Mouse (Mus musculus): ENCODE data around the gene Josd1. TPM values are rescaled to one million over a fixed set of nuclear protein-coding genes. Genes with fewer than 3 reads are reported as not detected.

Gene Josd1
- polyA plus RNA-seq (2015; fragmentation: Nextera tagmentation; extraction: Ambion mirVana) = 26.1 and 28.3 TPM in 2 replicates

GRCm38 (mm10) chr15:79687646-79688267, at the start of gene Josd1:
Gene Josd1, minus strand, starts transcription at chr15:79687919.
- under 1% methylated on average over 72 of the region's 72 CpGs for WGBS
- peak within 1 kb of the TSS; percentile 91 for H3K4me3 ChIP-seq
- H3K4me1 ChIP-seq = peaks cover 65% of the 10 kb centered on the region
- no peaks in the 10 kb centered on the region for H3K36me3 ChIP-seq
- H3K27me3 ChIP-seq = no peaks in the 10 kb centered on the region
- peak; percentile 70 for ATAC-seq (ENCODE audit: insufficient number of reproducible peaks, insufficient read depth, low FRiP score, low TSS enrichment, low read depth)
- peak within 1 kb of the TSS; percentile 98 for H3K27ac ChIP-seq
- no peaks in the 10 kb centered on the region for H3K9me3 ChIP-seq
- peak within 1 kb of the TSS; percentile 91 for H3K4me2 ChIP-seq
- H3K9ac ChIP-seq = peak within 1 kb of the TSS; percentile 94

GRCm38 (mm10) chr15:79734311-79734710, 46.6 kb upstream of the Josd1 start:
- no peak overlapping the region for H3K27ac ChIP-seq
- no peaks in the 10 kb centered on the region for H3K27me3 ChIP-seq
- H3K4me1 ChIP-seq = peaks cover 12% of the 10 kb centered on the region
- peaks cover 91% of the 10 kb centered on the region for H3K36me3 ChIP-seq
- no peak for ATAC-seq (ENCODE audit: insufficient number of reproducible peaks, insufficient read depth, low FRiP score, low TSS enrichment, low read depth)
- no peak overlapping the region for H3K4me2 ChIP-seq
- H3K9ac ChIP-seq = no peak overlapping the region
- H3K4me3 ChIP-seq = no peak overlapping the region
- WGBS = 87% methylated on average over 8 of the region's 8 CpGs
- H3K9me3 ChIP-seq = no peaks in the 10 kb centered on the region

- Histone ChIP-seq H3K27ac (no peak overlapping the region), H3K4me1 (peaks cover 6% of the 10 kb centered on the region), H3K4me2 (no peak overlapping the region), H3K36me3 (peaks cover 91% of the 10 kb centered on the region), H3K9ac (no peak overlapping the region), H3K9me3 (no peaks in the 10 kb centered on the region), H3K27me3 (no peaks in the 10 kb centered on the region), H3K4me3 (no peak overlapping the region)
- ATAC-seq (ENCODE audit: insufficient number of reproducible peaks, insufficient read depth, low FRiP score, low TSS enrichment, low read depth) = no peak
- 71% methylated on average over 4 of the region's 4 CpGs for WGBS
Observed at GRCm38 (mm10) chr15:79733640-79734039, 45.9 kb upstream of the Josd1 start.

- H3K9ac ChIP-seq = no peak overlapping the region
- no peak overlapping the region for H3K27ac ChIP-seq
- H3K4me3 ChIP-seq = no peak overlapping the region
- no peak overlapping the region for H3K4me2 ChIP-seq
- H3K4me1 ChIP-seq = peaks cover 6% of the 10 kb centered on the region
- WGBS = 94% methylated on average over 8 of the region's 8 CpGs
- no peak for ATAC-seq (ENCODE audit: insufficient number of reproducible peaks, insufficient read depth, low FRiP score, low TSS enrichment, low read depth)
- no peaks in the 10 kb centered on the region for H3K9me3 ChIP-seq
- no peaks in the 10 kb centered on the region for H3K27me3 ChIP-seq
- H3K36me3 ChIP-seq = peaks cover 91% of the 10 kb centered on the region
Observed at GRCm38 (mm10) chr15:79733192-79733591, 45.5 kb upstream of the Josd1 start.

GRCm38 (mm10) chr15:79731554-79731953, 43.8 kb upstream of the Josd1 start:
- H3K4me1 ChIP-seq = peaks cover 6% of the 10 kb centered on the region
- no peaks in the 10 kb centered on the region for H3K27me3 ChIP-seq
- no peak overlapping the region for H3K4me2 ChIP-seq
- peaks cover 91% of the 10 kb centered on the region for H3K36me3 ChIP-seq
- no peak for ATAC-seq (ENCODE audit: insufficient number of reproducible peaks, insufficient read depth, low FRiP score, low TSS enrichment, low read depth)
- no peak overlapping the region for H3K27ac ChIP-seq
- H3K4me3 ChIP-seq = no peak overlapping the region
- no peaks in the 10 kb centered on the region for H3K9me3 ChIP-seq
- WGBS = 84% methylated on average over 7 of the region's 7 CpGs
- no peak overlapping the region; the same call in 1 of the 2 replicates for H3K9ac ChIP-seq

GRCm38 (mm10) chr15:79728731-79729388, 41.1 kb upstream of the Josd1 start:
- Histone ChIP-seq H3K9ac (no peak overlapping the region), H3K4me3 (no peak overlapping the region), H3K4me1 (peaks cover 3% of the 10 kb centered on the region; the same call in 1 of the 2 replicates), H3K36me3 (peaks cover 94% of the 10 kb centered on the region), H3K9me3 (no peaks in the 10 kb centered on the region), H3K27me3 (no peaks in the 10 kb centered on the region), H3K4me2 (no peak overlapping the region), H3K27ac (no peak overlapping the region)
- 86% methylated on average over 10 of the region's 10 CpGs for WGBS
- no peak for ATAC-seq (ENCODE audit: insufficient number of reproducible peaks, insufficient read depth, low FRiP score, low TSS enrichment, low read depth)

GRCm38 (mm10) chr15:79728311-79728710, 40.6 kb upstream of the Josd1 start:
- Histone ChIP-seq H3K27ac (no peak overlapping the region), H3K9ac (0 out of 2 replicates have a peak overlapping the region, but pooled peaks have one; percentile 16), H3K4me2 (no peak overlapping the region), H3K36me3 (peaks cover 91% of the 10 kb centered on the region), H3K4me1 (peaks cover 3% of the 10 kb centered on the region; the same call in 1 of the 2 replicates), H3K9me3 (no peaks in the 10 kb centered on the region), H3K4me3 (no peak overlapping the region), H3K27me3 (no peaks in the 10 kb centered on the region)
- WGBS = 65% methylated on average over 5 of the region's 5 CpGs
- no peak for ATAC-seq (ENCODE audit: insufficient number of reproducible peaks, insufficient read depth, low FRiP score, low TSS enrichment, low read depth)

- Histone ChIP-seq H3K9me3 (no peaks in the 10 kb centered on the region), H3K4me3 (no peak overlapping the region), H3K4me2 (no peak overlapping the region), H3K4me1 (peaks cover 3% of the 10 kb centered on the region; the same call in 1 of the 2 replicates), H3K9ac (0 out of 2 replicates have a peak overlapping the region, but pooled peaks have one; percentile 16), H3K27ac (no peak overlapping the region), H3K36me3 (peaks cover 89% of the 10 kb centered on the region), H3K27me3 (no peaks in the 10 kb centered on the region)
- 86% methylated on average over 6 of the region's 6 CpGs for WGBS
- ATAC-seq (ENCODE audit: insufficient number of reproducible peaks, insufficient read depth, low FRiP score, low TSS enrichment, low read depth) = no peak
Observed at GRCm38 (mm10) chr15:79727840-79728239, 40.1 kb upstream of the Josd1 start.

- Histone ChIP-seq H3K27ac (peak overlapping the region; percentile 23; the same call in 1 of the 2 replicates), H3K4me3 (no peak overlapping the region), H3K36me3 (peaks cover 84% of the 10 kb centered on the region), H3K27me3 (no peaks in the 10 kb centered on the region), H3K4me2 (no peak overlapping the region), H3K9me3 (no peaks in the 10 kb centered on the region), H3K4me1 (peaks cover 13% of the 10 kb centered on the region), H3K9ac (0 out of 2 replicates have a peak overlapping the region, but pooled peaks have one; percentile 2)
- ATAC-seq (ENCODE audit: insufficient number of reproducible peaks, insufficient read depth, low FRiP score, low TSS enrichment, low read depth) = no peak
- WGBS = 92% methylated on average over 11 of the region's 11 CpGs
Observed at GRCm38 (mm10) chr15:79725190-79725789, 37.6 kb upstream of the Josd1 start.

GRCm38 (mm10) chr15:79723439-79723838, 35.7 kb upstream of the Josd1 start:
- no peaks in the 10 kb centered on the region for H3K27me3 ChIP-seq
- 26% methylated on average over 1 of the region's 1 CpGs for WGBS
- peaks cover 13% of the 10 kb centered on the region for H3K4me1 ChIP-seq
- H3K4me2 ChIP-seq = no peak overlapping the region
- H3K27ac ChIP-seq = peak overlapping the region; percentile 53
- ATAC-seq (ENCODE audit: insufficient number of reproducible peaks, insufficient read depth, low FRiP score, low TSS enrichment, low read depth) = no peak
- peaks cover 85% of the 10 kb centered on the region for H3K36me3 ChIP-seq
- H3K4me3 ChIP-seq = no peak overlapping the region
- H3K9me3 ChIP-seq = no peaks in the 10 kb centered on the region
- no peak overlapping the region for H3K9ac ChIP-seq

GRCm38 (mm10) chr15:79720796-79721195, 33.1 kb upstream of the Josd1 start:
- 0 out of 2 replicates have a peak overlapping the region, but pooled peaks have one; percentile 21 for H3K9ac ChIP-seq
- H3K27ac ChIP-seq = peak overlapping the region; percentile 7; the same call in 1 of the 2 replicates
- no peak for ATAC-seq (ENCODE audit: insufficient number of reproducible peaks, insufficient read depth, low FRiP score, low TSS enrichment, low read depth)
- H3K36me3 ChIP-seq = peaks cover 85% of the 10 kb centered on the region
- peaks cover 13% of the 10 kb centered on the region for H3K4me1 ChIP-seq
- H3K9me3 ChIP-seq = no peaks in the 10 kb centered on the region
- H3K27me3 ChIP-seq = no peaks in the 10 kb centered on the region
- no peak overlapping the region for H3K4me3 ChIP-seq
- no peak overlapping the region for H3K4me2 ChIP-seq
- WGBS = 76% methylated on average over 4 of the region's 4 CpGs

Data from embryonic facial prominence, embryonic 13.5 days (tissue).